Mouse (Mus musculus): ENCODE measurements at regions not wholly inside any gene's neighbourhood (a gene's known extent, or its start where the extent isn't known, plus 50 kb on each side); places are given as distances from the start of the nearest gene placed in this dataset.

DNA sequence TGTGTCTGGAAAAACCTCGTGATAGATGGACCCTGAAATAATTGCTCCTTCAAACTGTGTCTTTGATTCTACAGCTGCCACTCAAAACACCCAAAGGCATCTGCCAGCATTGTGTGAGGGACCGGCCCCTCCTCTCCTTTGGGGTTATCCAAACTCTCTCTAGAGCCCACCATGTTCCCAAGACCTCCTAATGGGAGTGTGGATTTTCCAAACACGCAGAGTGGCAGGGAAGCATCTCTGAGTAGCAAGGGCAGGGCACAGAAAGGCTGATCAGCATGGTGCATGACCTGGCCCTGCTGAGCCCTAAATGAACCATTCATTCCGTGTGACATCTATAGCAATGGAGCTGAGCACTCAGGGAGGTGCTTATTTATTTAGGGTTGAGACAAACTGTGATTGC lies 186.1 kb upstream of the Ctnna2 start:
- no peak; the same call in 1 of the 2 replicates for ATAC-seq (ENCODE audit: low FRiP score, low TSS enrichment)
- WGBS: 2% methylated on average over 4 of the region's 4 CpGs
- Histone ChIP-seq H3K27ac (replicated peaks; ENCODE audit: low read depth, low read length) (no peak overlapping the region), H3K4me2 (ENCODE audit: low read length) (no peak overlapping the region), H3K36me3 (ENCODE audit: control insufficient read depth, insufficient read depth, low read length) (no peaks in the 10 kb centered on the region), H3K9me3 (ENCODE audit: control insufficient read depth, low read length) (no peaks in the 10 kb centered on the region), H3K9ac (replicated peaks; ENCODE audit: low read length) (no peak overlapping the region), H3K4me1 (ENCODE audit: control insufficient read depth, insufficient read depth, low read length) (no peaks in the 10 kb centered on the region; the same call in 1 of the 2 replicates), H3K4me3 (replicated peaks; ENCODE audit: low read depth, low read length) (no peak overlapping the region), H3K27me3 (ENCODE audit: control insufficient read depth, insufficient read depth, low read length) (no peaks in the 10 kb centered on the region)
- peak; percentile 41 for DNase-seq
